Mouse (Mus musculus): ENCODE measurements around the gene Sec22a. TPM values are rescaled to one million over a fixed set of nuclear protein-coding genes. Genes with fewer than 3 reads are reported as not detected.

The Sec22a gene
- polyA plus RNA-seq, 1 experiment, result 0.14 TPM

GRCm38 (mm10) chr16:35282456-35282855 lies 81.3 kb downstream of the Sec22a start:
- TF ChIP-seq TAL1 (IDR thresholded peaks at IDR 0.05; ENCODE audit: low read length) (no peak), GATA1 (IDR thresholded peaks at IDR 0.05; ENCODE audit: low read length) (no peak)
- Histone ChIP-seq H3K36me3 (ENCODE audit: control insufficient read depth) (no peaks in the 10 kb centered on the region), H3K4me1 (ENCODE audit: control insufficient read depth) (no peaks in the 10 kb centered on the region), H3K9me3 (ENCODE audit: control insufficient read depth, low read length) (no peaks in the 10 kb centered on the region), H3K4me3 (replicated peaks) (no peak overlapping the region), H3K27me3 (ENCODE audit: control insufficient read depth) (no peaks in the 10 kb centered on the region)

DNA sequence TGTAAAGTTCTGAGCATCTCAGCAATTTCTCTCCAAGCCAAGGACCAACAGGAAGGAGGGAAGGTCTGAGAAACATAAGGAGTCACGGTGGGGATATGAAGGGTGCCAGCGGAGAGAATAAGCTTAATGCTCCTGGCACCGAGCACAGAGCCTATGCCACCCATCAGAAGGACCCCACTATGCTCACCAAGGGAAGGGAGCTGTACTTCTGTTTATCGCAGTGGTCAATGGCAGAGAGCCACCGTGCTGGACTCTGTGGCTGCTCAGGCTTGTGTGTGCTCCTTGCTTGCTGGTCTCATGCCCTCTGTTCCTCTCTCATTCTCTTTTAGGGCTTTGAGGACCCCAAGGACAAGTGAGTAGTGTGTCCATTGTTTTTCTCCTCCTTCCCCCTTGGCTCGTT lies 85.6 kb downstream of the Sec22a start:
- no peaks in the 10 kb centered on the region for H3K4me1 ChIP-seq (ENCODE audit: control insufficient read depth)
- peaks cover 4% of the 10 kb centered on the region; the same call in 1 of the 2 replicates for H3K27me3 ChIP-seq (ENCODE audit: control insufficient read depth)
- no peak overlapping the region for H3K4me3 ChIP-seq (replicated peaks)
- no peaks in the 10 kb centered on the region for H3K36me3 ChIP-seq (ENCODE audit: control insufficient read depth)
- no peak for TF ChIP-seq TAL1 (IDR thresholded peaks at IDR 0.05; ENCODE audit: low read length)
- TF ChIP-seq GATA1 (IDR thresholded peaks at IDR 0.05; ENCODE audit: low read length), result no peak
- no peaks in the 10 kb centered on the region for H3K9me3 ChIP-seq (ENCODE audit: control insufficient read depth, low read length)

- TF ChIP-seq TAL1 (IDR thresholded peaks at IDR 0.05; ENCODE audit: low read length) (no peak), GATA1 (IDR thresholded peaks at IDR 0.05; ENCODE audit: low read length) (no peak)
- H3K27me3 ChIP-seq (ENCODE audit: control insufficient read depth), result peaks cover 5% of the 10 kb centered on the region; the same call in 1 of the 2 replicates
- H3K4me1 ChIP-seq (ENCODE audit: control insufficient read depth), result no peaks in the 10 kb centered on the region
- H3K9me3 ChIP-seq (ENCODE audit: control insufficient read depth, low read length), result no peaks in the 10 kb centered on the region
- no peaks in the 10 kb centered on the region for H3K36me3 ChIP-seq (ENCODE audit: control insufficient read depth)
- no peak overlapping the region for H3K4me3 ChIP-seq (replicated peaks)
Observed at GRCm38 (mm10) chr16:35272417-35272816, 91.3 kb downstream of the Sec22a start.

DNA sequence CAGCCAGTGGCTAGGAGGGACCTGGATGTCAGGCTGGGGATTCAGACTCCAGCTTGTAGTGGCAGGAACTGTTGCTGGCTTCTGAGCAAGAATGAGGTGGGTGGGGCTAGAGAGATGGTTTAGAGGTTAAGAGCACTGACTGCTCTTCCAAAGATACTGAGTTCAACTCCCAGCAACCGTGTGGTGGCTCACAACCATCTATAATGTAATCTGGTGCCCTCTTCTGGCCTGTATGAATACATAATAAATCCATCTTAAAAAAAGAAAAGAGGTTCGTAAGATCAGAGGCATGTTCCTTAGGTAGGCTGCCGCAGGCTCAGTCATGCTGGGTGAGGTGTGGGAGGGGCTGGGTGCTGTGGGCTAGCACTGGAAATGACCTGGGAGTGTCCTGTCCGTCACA lies 92.1 kb downstream of the Sec22a start:
- H3K27me3 ChIP-seq (ENCODE audit: control insufficient read depth), result peaks cover 5% of the 10 kb centered on the region; the same call in 1 of the 2 replicates
- H3K9me3 ChIP-seq (ENCODE audit: control insufficient read depth, low read length), result no peaks in the 10 kb centered on the region
- H3K36me3 ChIP-seq (ENCODE audit: control insufficient read depth), result no peaks in the 10 kb centered on the region
- H3K4me3 ChIP-seq (replicated peaks), result no peak overlapping the region
- H3K4me1 ChIP-seq (ENCODE audit: control insufficient read depth), result no peaks in the 10 kb centered on the region
- TF ChIP-seq GATA1 (IDR thresholded peaks at IDR 0.05; ENCODE audit: low read length), result no peak
- TF ChIP-seq TAL1 (IDR thresholded peaks at IDR 0.05; ENCODE audit: low read length), result no peak

- peaks cover 5% of the 10 kb centered on the region; the same call in 1 of the 2 replicates for H3K27me3 ChIP-seq (ENCODE audit: control insufficient read depth)
- H3K4me3 ChIP-seq (replicated peaks), result no peak overlapping the region
- H3K36me3 ChIP-seq (ENCODE audit: control insufficient read depth), result no peaks in the 10 kb centered on the region
- TF ChIP-seq TAL1 (IDR thresholded peaks at IDR 0.05; ENCODE audit: low read length) (no peak), GATA1 (IDR thresholded peaks at IDR 0.05; ENCODE audit: low read length) (no peak)
- H3K4me1 ChIP-seq (ENCODE audit: control insufficient read depth), result no peaks in the 10 kb centered on the region
- no peaks in the 10 kb centered on the region for H3K9me3 ChIP-seq (ENCODE audit: control insufficient read depth, low read length)
Observed at GRCm38 (mm10) chr16:35270945-35271344, 92.8 kb downstream of the Sec22a start.

GRCm38 (mm10) chr16:35270353-35270934 lies 93.3 kb downstream of the Sec22a start:
- TF ChIP-seq GATA1 (IDR thresholded peaks at IDR 0.05; ENCODE audit: low read length) (no peak), TAL1 (IDR thresholded peaks at IDR 0.05; ENCODE audit: low read length) (no peak)
- no peak overlapping the region for H3K4me3 ChIP-seq (replicated peaks)
- no peaks in the 10 kb centered on the region for H3K9me3 ChIP-seq (ENCODE audit: control insufficient read depth, low read length)
- peaks cover 5% of the 10 kb centered on the region; the same call in 1 of the 2 replicates for H3K27me3 ChIP-seq (ENCODE audit: control insufficient read depth)
- no peaks in the 10 kb centered on the region for H3K36me3 ChIP-seq (ENCODE audit: control insufficient read depth)
- H3K4me1 ChIP-seq (ENCODE audit: control insufficient read depth), result no peaks in the 10 kb centered on the region

Other genes starting within 250 kb of the Sec22a start
- not detected in 2 replicates for gene Adcy5, start 209.0 kb downstream of the Sec22a start, polyA plus RNA-seq (2012)
- gene Pdia5, start 127.0 kb upstream of the Sec22a start, polyA plus RNA-seq (2012), result 0.02 TPM in 1 of 2 replicates, not detected in the other
- 0.02 TPM in 1 of 2 replicates, not detected in the other for gene Sema5b, start 177.2 kb upstream of the Sec22a start, polyA plus RNA-seq (2012)